Mouse (Mus musculus) heart, postnatal 0 days (tissue): ENCODE results near the gene Pglyrp3.
"Not testable (repeated sequence)": the region's sequence is repeated elsewhere in the genome, so short reads cannot be mapped to it uniquely, and the experiment has no call there.

Experiments used
- CTCF ChIP-seq: IDR thresholded peaks from 2 replicates; pipeline ENCODE4 v1.5.1; 2016; ENCODE audit warnings: antibody characterized with exemption, control low read depth, low read depth
- EP300 ChIP-seq: IDR thresholded peaks from 2 replicates; pipeline ENCODE4 v1.6.1; 2016; ENCODE audit warnings: antibody characterized with exemption, low read depth

DNA sequence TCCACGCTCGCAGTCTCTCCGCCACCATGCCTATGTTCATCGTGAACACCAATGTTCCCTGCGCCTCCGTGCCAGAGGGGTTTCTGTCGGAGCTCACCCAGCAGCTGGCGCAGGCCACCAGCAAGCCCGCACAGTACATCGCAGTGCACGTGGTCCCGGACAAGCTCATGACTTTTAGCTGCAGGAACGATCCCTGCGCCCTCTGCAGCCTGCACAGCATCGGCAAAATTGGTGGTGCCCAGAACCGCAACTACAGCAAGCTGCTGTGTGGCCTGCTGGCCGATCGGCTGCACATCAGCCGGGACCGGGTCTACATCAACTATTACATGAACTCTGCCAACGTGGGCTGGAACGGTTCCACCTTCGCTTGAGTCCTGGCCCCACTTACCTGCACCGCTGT lies 10.2 kb downstream of the Pglyrp3 start:
- TF ChIP-seq CTCF, EP300: not testable (repeated sequence)
